Mouse (Mus musculus): ENCODE measurements around the gene Bmp7.

GRCm38 (mm10) chr2:172949051-172949450 is 8.9 kb upstream of the Bmp7 start:
- no peak for TF ChIP-seq POLR2A (IDR thresholded peaks at IDR 0.05; ENCODE audit: low read depth, low read length)
- peak; percentile 10; the same call in 1 of the 2 replicates for TF ChIP-seq CTCF (IDR thresholded peaks at IDR 0.05; ENCODE audit: extremely low read depth, insufficient read depth, insufficient read length, insufficient replicate concordance)
